Mouse (Mus musculus) kidney, postnatal 0 days (tissue): ENCODE measurements around the gene Olfr692. TPM values are rescaled to one million over a fixed set of nuclear protein-coding genes. Genes with fewer than 3 reads are reported as not detected.
A peak's percentile ranks its signal among the peaks of the same experiment; 100 is the strongest.
"Not testable (repeated sequence)": the region's sequence is repeated elsewhere in the genome, so short reads cannot be mapped to it uniquely, and the experiment has no call there.

ENCODE experiments used
- ATAC-seq: fragments of 200-750 bp; cut with Nextera tagmentation; replicated peaks from 2 replicates; pipeline ENCODE4 v1.8.0; 2017; ENCODE audit warnings: low read depth, moderate number of reproducible peaks, moderate TSS enrichment, moderate library complexity; ENCODE audit not compliant: low FRiP score
- DNase-seq: peaks from one replicate; pipeline ENCODE4 v3.0.0-alpha.2; 2016; ENCODE audit warnings: low spot score
- H3K27ac ChIP-seq: fragments of 300-500 bp; sonication (generic); 2 replicates; pipeline ENCODE4 v1.5.1; 2014; ENCODE audit warnings: mild to moderate bottlenecking
- H3K27me3 ChIP-seq: fragments of 300-500 bp; sonication (generic); 2 replicates; pipeline ENCODE4 v1.6.1; 2014; ENCODE audit warnings: low read length, mixed read lengths; ENCODE audit not compliant: insufficient read depth
- H3K36me3 ChIP-seq: fragments of 300-500 bp; sonication (generic); 2 replicates; pipeline ENCODE4 v1.6.1; 2014; ENCODE audit warnings: low read length, mixed read lengths; ENCODE audit not compliant: insufficient read depth
- H3K4me1 ChIP-seq: fragments of 300-500 bp; sonication (generic); replicated peaks from 2 replicates; pipeline ENCODE4 v1.6.1; 2014; ENCODE audit warnings: antibody characterized with exemption, low read length, mixed read lengths; ENCODE audit not compliant: insufficient read depth
- H3K4me2 ChIP-seq: fragments of 300-500 bp; sonication (generic); 2 replicates; pipeline ENCODE4 v1.6.1; 2014; ENCODE audit warnings: mild to moderate bottlenecking, low read length, moderate library complexity, mixed read lengths
- H3K4me3 ChIP-seq: fragments of 300-500 bp; sonication (generic); replicated peaks from 2 replicates; pipeline ENCODE4 v1.5.1; 2014; ENCODE audit warnings: low read depth, low read length
- H3K9ac ChIP-seq: fragments of 300-500 bp; sonication (generic); 2 replicates; pipeline ENCODE4 v1.6.1; 2014; ENCODE audit warnings: low read depth, low read length
- H3K9me3 ChIP-seq: fragments of 300-500 bp; sonication (generic); replicated peaks from 2 replicates; pipeline ENCODE4 v1.6.1; 2016; ENCODE audit warnings: low read length, inconsistent platforms, mixed read lengths
- CTCF ChIP-seq: IDR thresholded peaks from 2 replicates; pipeline ENCODE4 v1.5.1; 2016; ENCODE audit warnings: antibody characterized with exemption, low read depth, mild to moderate bottlenecking, moderate library complexity
- WGBS: fragments of 180-500 bp; shearing (Covaris S2); extraction: QIAGEN DNeasy Blood & Tissue Kit; methylation state at CpG from one replicate; pipeline ENCODE4 v1.1.7; 2014; 5-methylcytosine and 5-hydroxymethylcytosine counted together
- polyA plus RNA-seq: library from polyadenylated mRNA; unstranded; fragments of >200 nt; fragmentation: Nextera tagmentation; extraction: Ambion mirVana; gene quantifications from 2 replicates; pipeline ENCODE4 v1.2.1, GENCODE M21; 2015

The Olfr692 gene
- polyA plus RNA-seq = not detected in 2 replicates

GRCm38 (mm10) chr7:105367930-105368329 is at the start of gene Olfr692:
Gene Olfr692, plus strand, starts transcription at chr7:105368230.
- no peak within 1 kb of the TSS for H3K9ac ChIP-seq
- no peak for DNase-seq
- no peaks in the 10 kb centered on the region for H3K9me3 ChIP-seq
- TF ChIP-seq CTCF = no peak
- no peaks in the 10 kb centered on the region for H3K4me1 ChIP-seq
- H3K36me3 ChIP-seq = 0 out of 2 replicates have a peak, but pooled peaks cover 3% of the 10 kb centered on the region
- ATAC-seq = no peak
- H3K4me3 ChIP-seq = no peak within 1 kb of the TSS
- no peaks in the 10 kb centered on the region for H3K27me3 ChIP-seq
- H3K4me2 ChIP-seq = no peak within 1 kb of the TSS
- WGBS = 92% methylated on average over 1 of the region's 1 CpGs
- H3K27ac ChIP-seq = no peak within 1 kb of the TSS

GRCm38 (mm10) chr7:105325302-105325701 is 42.7 kb upstream of the Olfr692 start:
- no peaks in the 10 kb centered on the region for H3K36me3 ChIP-seq
- TF ChIP-seq CTCF = no peak
- no peaks in the 10 kb centered on the region for H3K4me1 ChIP-seq
- WGBS = 71% methylated on average over 2 of the region's 2 CpGs
- no peak for DNase-seq
- ATAC-seq = no peak
- H3K9me3 ChIP-seq = no peaks in the 10 kb centered on the region
- H3K4me3 ChIP-seq = no peak overlapping the region
- H3K9ac ChIP-seq = no peak overlapping the region
- H3K27me3 ChIP-seq = no peaks in the 10 kb centered on the region
- no peak overlapping the region for H3K4me2 ChIP-seq
- H3K27ac ChIP-seq = no peak overlapping the region

DNA sequence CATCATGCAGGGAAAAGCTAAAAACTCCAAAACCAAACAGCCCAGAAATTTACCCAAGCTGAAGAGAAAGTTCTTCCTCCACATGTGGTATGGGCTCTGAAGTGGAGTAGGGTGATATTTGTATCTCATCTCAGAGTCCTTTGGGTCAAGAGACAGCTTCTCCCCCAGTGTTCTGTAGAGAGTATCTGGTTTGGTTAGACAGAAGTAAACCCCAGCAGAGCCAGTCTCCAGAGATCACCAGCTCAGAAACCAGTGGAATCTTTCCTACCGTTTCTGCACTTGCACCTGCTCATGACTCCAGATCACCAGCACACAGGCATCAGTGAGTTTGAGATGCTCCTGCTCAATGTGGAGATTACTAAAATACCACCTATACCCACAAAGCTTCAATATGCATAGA is 34.0 kb upstream of the Olfr692 start, which contains the start of gene Olfr690:
TSS of gene Olfr690 (minus strand) at position 101 of the 400 bp plus-strand sequence.
- no peak for TF ChIP-seq CTCF

GRCm38 (mm10) chr7:105342170-105342569 is 25.9 kb upstream of the Olfr692 start, which contains the start of gene Olfr691:
Gene Olfr691, minus strand, starts transcription at chr7:105342270.
- ATAC-seq (no peak), DNase-seq (no peak)
- Histone ChIP-seq H3K4me2 (no peak within 1 kb of the TSS), H3K4me3 (no peak within 1 kb of the TSS), H3K36me3 (no peaks in the 10 kb centered on the region), H3K27me3 (no peaks in the 10 kb centered on the region), H3K9me3 (no peaks in the 10 kb centered on the region), H3K9ac (no peak within 1 kb of the TSS), H3K27ac (no peak within 1 kb of the TSS), H3K4me1 (no peaks in the 10 kb centered on the region)
- 55% methylated on average over 1 of the region's 1 CpGs for WGBS
- TF ChIP-seq CTCF = no peak

More for the DNA sequence above, 34.0 kb upstream of the Olfr692 start, which contains the start of gene Olfr690:
- Histone ChIP-seq H3K9ac (no peak within 1 kb of the TSS), H3K27me3 (no peaks in the 10 kb centered on the region), H3K4me3 (no peak within 1 kb of the TSS), H3K4me1 (no peaks in the 10 kb centered on the region), H3K4me2 (no peak within 1 kb of the TSS), H3K27ac (no peak within 1 kb of the TSS), H3K9me3 (no peaks in the 10 kb centered on the region), H3K36me3 (no peaks in the 10 kb centered on the region)
- ATAC-seq (no peak), DNase-seq (no peak)
- WGBS = 86% methylated on average over 1 of the region's 1 CpGs

GRCm38 (mm10) chr7:105342752-105343151 is 25.3 kb upstream of the Olfr692 start:
- Histone ChIP-seq H3K27ac (no peak overlapping the region), H3K9ac (no peak overlapping the region), H3K36me3 (no peaks in the 10 kb centered on the region), H3K4me2 (no peak overlapping the region), H3K9me3 (no peaks in the 10 kb centered on the region), H3K4me3 (no peak overlapping the region), H3K27me3 (no peaks in the 10 kb centered on the region), H3K4me1 (no peaks in the 10 kb centered on the region)
- WGBS = 81% methylated on average over 2 of the region's 2 CpGs
- ATAC-seq (no peak), DNase-seq (no peak)
- TF ChIP-seq CTCF = no peak

GRCm38 (mm10) chr7:105356064-105356463 is 12.0 kb upstream of the Olfr692 start:
- H3K27ac ChIP-seq, H3K27me3 ChIP-seq, DNase-seq, H3K9me3 ChIP-seq, H3K4me2 ChIP-seq, H3K9ac ChIP-seq, H3K4me1 ChIP-seq, H3K36me3 ChIP-seq, H3K4me3 ChIP-seq: not testable (repeated sequence)
- 0 out of 2 replicates have a peak, but pooled peaks have one; percentile 40 for ATAC-seq
- no CpG with 5 or more reads among the region's 5 CpGs for WGBS

- not testable (repeated sequence) for H3K36me3 ChIP-seq, H3K9me3 ChIP-seq, H3K4me2 ChIP-seq, H3K4me1 ChIP-seq, H3K27me3 ChIP-seq, DNase-seq, H3K9ac ChIP-seq, H3K27ac ChIP-seq, H3K4me3 ChIP-seq
- ATAC-seq = peak; percentile 85
- WGBS = 94% methylated on average over 1 of the region's 2 CpGs
These were observed 11.5 kb upstream of the Olfr692 start for GRCm38 (mm10) chr7:105356487-105356886.
